In the genomic region with DNA sequence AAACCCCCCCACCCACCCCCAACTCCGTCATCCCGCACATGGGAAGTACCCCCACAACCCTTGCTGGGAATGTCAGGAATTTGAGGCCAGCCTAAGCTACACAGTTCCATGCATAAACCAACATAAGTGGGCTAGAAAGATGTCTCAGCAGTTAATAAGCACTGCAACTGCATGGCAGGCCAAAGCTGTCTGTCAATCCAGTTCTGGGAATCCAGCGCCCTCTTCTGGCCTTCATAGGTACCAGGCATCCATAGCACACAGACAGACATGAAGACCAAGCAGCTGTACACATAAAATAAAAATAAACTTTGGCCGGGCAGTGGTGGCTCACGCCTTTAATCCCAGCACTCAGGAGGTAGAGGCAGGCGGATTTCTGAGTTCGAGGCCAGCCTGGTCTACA, we compare ENCODE assay signal across 1 mouse cellular context.
TF ChIP-seq lines count a peak whose summit lies in the region.

No protein-coding gene starts in this region.

TF ChIP-seq in MEL, 35 proteins besides CTCF, POLR2A, EP300 and RAD21 (continued from another document):
- peak; percentile 48; the same call in 1 of the 2 replicates for TF ChIP-seq ZNF384 (IDR thresholded peaks at IDR 0.05; ENCODE audit: low read depth, low read length)
- TF ChIP-seq TBP (IDR thresholded peaks at IDR 0.05; ENCODE audit: low read depth, low read length), result 0 out of 2 replicates have a peak, but pooled peaks have one; percentile 23
- TF ChIP-seq MAX (IDR thresholded peaks at IDR 0.05; ENCODE audit: low read length), result 0 out of 2 replicates have a peak, but pooled peaks have one; percentile 13
- peak; percentile 72 for TF ChIP-seq SIN3A (IDR thresholded peaks at IDR 0.05; ENCODE audit: low read length)
- peak; percentile 91 for TF ChIP-seq SMC3 (IDR thresholded peaks at IDR 0.05; ENCODE audit: low read depth, low read length)
- no peak for TF ChIP-seq RCOR1 (IDR thresholded peaks at IDR 0.05; ENCODE audit: low read depth, low read length)
- TF ChIP-seq MAZ (IDR thresholded peaks at IDR 0.05; ENCODE audit: low read depth, low read length), result 0 out of 2 replicates have a peak, but pooled peaks have one; percentile 28
- 0 out of 2 replicates have a peak, but pooled peaks have one; percentile 27 for TF ChIP-seq MXI1 (IDR thresholded peaks at IDR 0.05; ENCODE audit: low read depth, low read length)
- 0 out of 2 replicates have a peak, but pooled peaks have one; percentile 44 for TF ChIP-seq JUND (IDR thresholded peaks at IDR 0.05; ENCODE audit: low read depth, low read length)
